Mouse (Mus musculus) erythroblast, embryonic 14.5 days (primary cell): ENCODE data around the gene Spg11.

Experiments
- GATA1 ChIP-seq: IDR thresholded peaks from 2 replicates; pipeline ENCODE4 v1.6.1; 2012; ENCODE audit warnings: low read length, inconsistent platforms, mixed read lengths
- TAL1 ChIP-seq: IDR thresholded peaks from 3 replicates; pipeline ENCODE4 v1.6.1; 2012; ENCODE audit warnings: low read length, inconsistent platforms, mixed read lengths

DNA sequence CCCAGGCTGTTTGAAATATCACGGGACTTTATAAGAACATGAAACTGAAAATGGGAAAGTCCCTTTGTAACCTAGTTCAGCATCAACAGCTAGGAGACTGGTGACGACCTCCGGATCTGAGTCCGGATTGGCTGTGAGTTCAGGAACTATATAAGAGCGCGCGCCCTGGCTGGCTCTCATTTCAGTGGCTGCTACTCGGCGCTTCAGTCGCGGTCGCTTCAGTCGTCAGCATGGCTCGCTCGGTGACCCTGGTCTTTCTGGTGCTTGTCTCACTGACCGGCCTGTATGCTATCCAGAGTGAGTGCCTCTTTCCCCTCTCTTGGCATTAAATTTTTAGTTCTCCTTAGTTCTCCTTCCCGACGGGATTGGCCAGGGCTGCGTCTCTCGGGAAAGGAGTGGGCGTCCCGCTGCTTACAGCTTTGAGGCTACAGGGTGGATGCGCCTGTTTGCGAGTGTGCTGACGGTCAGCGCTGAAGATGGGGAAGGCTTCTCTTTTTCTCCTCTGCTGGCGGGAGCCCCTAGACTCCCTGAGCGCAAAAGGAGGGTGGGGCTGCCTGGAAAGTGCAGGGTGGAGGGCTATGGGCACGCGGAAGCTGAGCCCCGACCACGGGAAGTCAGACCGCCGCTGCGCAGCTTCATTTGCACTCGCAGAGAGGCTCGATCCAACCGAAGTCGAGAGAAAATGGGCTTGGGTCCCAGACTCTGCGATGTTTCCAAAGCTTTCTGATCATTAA is 29.5 kb upstream of the Spg11 start, which contains the start of gene B2m:
- TF ChIP-seq TAL1, result no peak
- no peak for TF ChIP-seq GATA1
